In genomic region chr5:125154178-125154577, GRCm38 (mm10) we compare ENCODE assay signal across 11 mouse cellular contexts. TPM values are rescaled to one million over a fixed set of nuclear protein-coding genes. Genes with fewer than 3 reads are reported as not detected.
A peak's percentile ranks its signal among the peaks of the same experiment; 100 is the strongest.
DNase-seq lines count a peak whose midpoint lies in the region; ATAC-seq lines count a peak whose summit lies in the region.
"Had no signal": no experiment of that assay in that cellular context is flagged by ENCODE, and none has a peak within 500 bp of the region (broad histone marks: within the 10 kb centered on the region; RNA-seq: fewer than 3 reads in every experiment).

No protein-coding gene starts in this region.

- ATAC-seq in embryonic facial prominence, embryonic 13.5 days (ENCODE audit: insufficient number of reproducible peaks, insufficient read depth, low FRiP score, low TSS enrichment, low read depth): no peak
- ATAC-seq in hindbrain, embryonic 11.5 days (ENCODE audit: low FRiP score): no peak
- ATAC-seq in midbrain, embryonic 14.5 days (ENCODE audit: low FRiP score, low TSS enrichment): no peak
- no peak for ATAC-seq in heart, embryonic 11.5 days (replicated peaks; ENCODE audit: insufficient number of reproducible peaks, low FRiP score, low TSS enrichment)
- ATAC-seq: intestine, embryonic 15.5 days had no signal

- no peaks in the 10 kb centered on the region for H3K9me3 ChIP-seq in embryonic facial prominence, embryonic 13.5 days
- H3K9me3 ChIP-seq in hindbrain, embryonic 11.5 days (ENCODE audit: control insufficient read depth, low read length): no peaks in the 10 kb centered on the region
- no peaks in the 10 kb centered on the region for H3K9me3 ChIP-seq in midbrain, embryonic 14.5 days (ENCODE audit: control insufficient read depth, low read length)
- H3K9me3 ChIP-seq in heart, embryonic 11.5 days (replicated peaks; ENCODE audit: control insufficient read depth, low read length): no peaks in the 10 kb centered on the region
- H3K9me3 ChIP-seq: intestine, embryonic 15.5 days; liver, embryonic 15.5 days had no signal

- peaks cover 91% of the 10 kb centered on the region for H3K4me1 ChIP-seq in embryonic facial prominence, embryonic 13.5 days
- H3K4me1 ChIP-seq in hindbrain, embryonic 11.5 days (replicated peaks; ENCODE audit: control insufficient read depth, insufficient read depth, low read length): peaks cover 59% of the 10 kb centered on the region
- peaks cover 93% of the 10 kb centered on the region for H3K4me1 ChIP-seq in midbrain, embryonic 14.5 days (ENCODE audit: control insufficient read depth, insufficient read depth, low read length)
- H3K4me1 ChIP-seq in heart, embryonic 11.5 days (ENCODE audit: control insufficient read depth, insufficient read depth, low read length): peaks cover 83% of the 10 kb centered on the region

- no peak overlapping the region for H3K4me2 ChIP-seq in embryonic facial prominence, embryonic 13.5 days
- H3K4me2 ChIP-seq in hindbrain, embryonic 11.5 days (replicated peaks; ENCODE audit: low read depth, low read length): no peak overlapping the region
- H3K4me2 ChIP-seq in midbrain, embryonic 14.5 days (ENCODE audit: low read length): no peak overlapping the region
- no peak overlapping the region for H3K4me2 ChIP-seq in heart, embryonic 11.5 days
- H3K4me2 ChIP-seq: intestine, embryonic 15.5 days; liver, embryonic 15.5 days had no signal

- H3K27ac ChIP-seq in embryonic facial prominence, embryonic 13.5 days: 0 out of 2 replicates have a peak overlapping the region, but pooled peaks have one; percentile 11
- H3K27ac ChIP-seq in hindbrain, embryonic 11.5 days (ENCODE audit: low read depth, low read length): peak overlapping the region; percentile 53; the same call in 1 of the 2 replicates
- H3K27ac ChIP-seq in midbrain, embryonic 14.5 days (replicated peaks; ENCODE audit: low read depth, low read length): peak overlapping the region; percentile 79
- H3K27ac ChIP-seq in heart, embryonic 11.5 days (ENCODE audit: low read depth, low read length): no peak overlapping the region
- H3K27ac ChIP-seq: liver, embryonic 15.5 days had no signal

- 70% methylated on average over 5 of the region's 5 CpGs for WGBS in embryonic facial prominence, embryonic 13.5 days
- WGBS in hindbrain, embryonic 11.5 days: 48% methylated on average over 5 of the region's 5 CpGs
- 21% methylated on average over 5 of the region's 5 CpGs for WGBS in midbrain, embryonic 14.5 days
- 56% methylated on average over 5 of the region's 5 CpGs for WGBS in heart, embryonic 11.5 days (ENCODE audit: insufficient replicate concordance)

- H3K27me3 ChIP-seq in embryonic facial prominence, embryonic 13.5 days: no peaks in the 10 kb centered on the region
- H3K27me3 ChIP-seq in hindbrain, embryonic 11.5 days (ENCODE audit: control insufficient read depth, insufficient read depth, low read length): no peaks in the 10 kb centered on the region
- no peaks in the 10 kb centered on the region for H3K27me3 ChIP-seq in midbrain, embryonic 14.5 days (ENCODE audit: control insufficient read depth, insufficient read depth, low read length)
- no peaks in the 10 kb centered on the region for H3K27me3 ChIP-seq in heart, embryonic 11.5 days (ENCODE audit: control insufficient read depth, insufficient read depth, low read length)
- H3K27me3 ChIP-seq: intestine, embryonic 15.5 days; liver, embryonic 15.5 days had no signal

- H3K9ac ChIP-seq in embryonic facial prominence, embryonic 13.5 days: no peak overlapping the region
- H3K9ac ChIP-seq in hindbrain, embryonic 11.5 days (ENCODE audit: low read depth, low read length): no peak overlapping the region
- H3K9ac ChIP-seq in midbrain, embryonic 14.5 days (replicated peaks; ENCODE audit: low read length): no peak overlapping the region
- H3K9ac ChIP-seq in heart, embryonic 11.5 days (ENCODE audit: low read depth, low read length): no peak overlapping the region
- H3K9ac ChIP-seq: intestine, embryonic 15.5 days; liver, embryonic 15.5 days had no signal

- DNase-seq in ES-CJ7 (ENCODE audit: low read depth, low spot score) (peak; percentile 40), liver (no peak)
- no peak for DNase-seq in hindbrain, embryonic 11.5 days (ENCODE audit: low spot score)
- no peak for DNase-seq in midbrain, embryonic 14.5 days
- DNase-seq in thymus, adult 18-20 months: no peak
- DNase-seq in lung, postnatal 10 days: no peak
- DNase-seq: cerebellum, adult 2 months had no signal

- H3K36me3 ChIP-seq in embryonic facial prominence, embryonic 13.5 days: peaks cover 4% of the 10 kb centered on the region; the same call in 1 of the 2 replicates
- H3K36me3 ChIP-seq in hindbrain, embryonic 11.5 days (ENCODE audit: control insufficient read depth, insufficient read depth, low read length): no peaks in the 10 kb centered on the region
- H3K36me3 ChIP-seq in midbrain, embryonic 14.5 days (ENCODE audit: control insufficient read depth, insufficient read depth, low read length): no peaks in the 10 kb centered on the region
- no peaks in the 10 kb centered on the region for H3K36me3 ChIP-seq in heart, embryonic 11.5 days (ENCODE audit: control insufficient read depth, insufficient read depth, low read length)
- H3K36me3 ChIP-seq: intestine, embryonic 15.5 days; liver, embryonic 15.5 days had no signal

- H3K4me3 ChIP-seq in embryonic facial prominence, embryonic 13.5 days: no peak overlapping the region
- H3K4me3 ChIP-seq in hindbrain, embryonic 11.5 days (ENCODE audit: low read depth, low read length): no peak overlapping the region
- H3K4me3 ChIP-seq in midbrain, embryonic 14.5 days (replicated peaks; ENCODE audit: low read depth, low read length): no peak overlapping the region
- H3K4me3 ChIP-seq in heart, embryonic 11.5 days (ENCODE audit: low read depth, low read length): no peak overlapping the region
- H3K4me3 ChIP-seq: intestine, embryonic 15.5 days; liver, embryonic 15.5 days had no signal

RNA-seq across cellular contexts. Expression of gene Ncor2, which starts 24.8 kb away (rescaled TPM):
- 35.1 and 36.2 TPM in 2 replicates for polyA plus RNA-seq in embryonic facial prominence, embryonic 13.5 days (2015; fragmentation: Nextera tagmentation; extraction: Ambion mirVana)
- 14.5 and 21.2 TPM in 2 replicates for polyA plus RNA-seq in hindbrain, embryonic 11.5 days (2014; fragmentation: Nextera tagmentation; extraction: Ambion mirVana)
- polyA plus RNA-seq in midbrain, embryonic 14.5 days (2014; fragmentation: Nextera tagmentation; extraction: Ambion mirVana): 23.7 and 24.0 TPM in 2 replicates
- polyA plus RNA-seq in heart, embryonic 11.5 days (2014; fragmentation: Nextera tagmentation; extraction: Ambion mirVana): 14.3 and 18.8 TPM in 2 replicates
